Mouse (Mus musculus): ENCODE measurements at regions not wholly inside any gene's neighbourhood (a gene's known extent, or its start where the extent isn't known, plus 50 kb on each side); places are given as distances from the start of the nearest gene placed in this dataset.

DNA sequence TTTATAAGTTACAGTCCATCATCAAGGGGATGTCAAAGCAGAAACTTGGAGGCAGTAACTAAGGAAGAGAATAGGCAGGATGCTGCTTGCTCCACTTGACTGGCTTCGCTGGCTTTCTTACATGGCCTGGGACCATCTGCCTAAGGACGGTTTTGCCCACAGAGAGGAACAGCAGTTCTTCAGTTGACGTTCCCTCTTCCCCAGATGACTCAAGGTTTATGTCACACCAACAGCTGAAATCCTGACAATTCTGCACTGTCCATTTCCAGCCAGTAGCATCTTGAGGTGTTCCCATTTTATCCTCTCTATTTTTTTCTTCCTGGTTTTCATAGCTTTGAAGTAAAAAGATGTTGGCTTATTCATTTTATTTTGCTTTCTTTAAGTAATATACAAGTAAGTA is 391.8 kb downstream of the Tshz3 start:
- H3K27ac ChIP-seq (ENCODE audit: low read depth, low read length): no peak overlapping the region
- no peak for ATAC-seq (replicated peaks; ENCODE audit: insufficient number of reproducible peaks, low FRiP score, low TSS enrichment)
- no peak overlapping the region for H3K4me2 ChIP-seq
- H3K36me3 ChIP-seq (ENCODE audit: control insufficient read depth, insufficient read depth, low read length): no peaks in the 10 kb centered on the region
- no peaks in the 10 kb centered on the region for H3K27me3 ChIP-seq (ENCODE audit: control insufficient read depth, insufficient read depth, low read length)
- H3K4me1 ChIP-seq (ENCODE audit: control insufficient read depth, insufficient read depth, low read length): 0 out of 2 replicates have a peak, but pooled peaks cover 2% of the 10 kb centered on the region
- H3K9me3 ChIP-seq (replicated peaks; ENCODE audit: control insufficient read depth, low read length): no peaks in the 10 kb centered on the region
- H3K9ac ChIP-seq (ENCODE audit: low read depth, low read length): no peak overlapping the region
- no peak overlapping the region for H3K4me3 ChIP-seq (ENCODE audit: low read depth, low read length)
- 73% methylated on average over 3 of the region's 3 CpGs for WGBS (ENCODE audit: insufficient replicate concordance)

DNA sequence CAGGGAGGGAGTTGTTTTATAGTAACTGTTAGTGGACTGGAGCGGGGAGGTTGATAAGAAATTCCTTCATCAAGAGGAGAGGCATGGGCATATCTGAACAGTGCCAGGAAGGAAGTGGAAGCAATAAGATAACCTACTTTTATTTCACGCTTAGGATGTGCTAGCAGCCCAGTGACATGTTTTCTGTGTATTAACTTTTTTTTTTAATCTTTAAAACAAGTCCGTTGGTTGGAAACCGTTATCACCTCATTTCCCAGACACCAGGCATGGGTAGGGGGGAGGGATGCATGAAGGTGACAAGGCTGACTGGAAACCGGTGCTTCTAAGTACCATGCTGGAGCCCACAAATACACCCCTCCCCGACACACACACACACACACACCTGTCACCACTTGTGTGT is 394.7 kb downstream of the Tshz3 start:
- Histone ChIP-seq H3K36me3 (ENCODE audit: control insufficient read depth, insufficient read depth, low read length) (no peaks in the 10 kb centered on the region), H3K4me2 (no peak overlapping the region), H3K27me3 (ENCODE audit: control insufficient read depth, insufficient read depth, low read length) (no peaks in the 10 kb centered on the region), H3K27ac (ENCODE audit: low read depth, low read length) (no peak overlapping the region), H3K4me1 (ENCODE audit: control insufficient read depth, insufficient read depth, low read length) (0 out of 2 replicates have a peak, but pooled peaks cover 2% of the 10 kb centered on the region), H3K9ac (ENCODE audit: low read depth, low read length) (no peak overlapping the region), H3K9me3 (replicated peaks; ENCODE audit: control insufficient read depth, low read length) (no peaks in the 10 kb centered on the region), H3K4me3 (ENCODE audit: low read depth, low read length) (no peak overlapping the region)
- WGBS (ENCODE audit: insufficient replicate concordance): 35% methylated on average over 6 of the region's 6 CpGs
- ATAC-seq (replicated peaks; ENCODE audit: insufficient number of reproducible peaks, low FRiP score, low TSS enrichment): 0 out of 2 replicates have a peak, but pooled peaks have one; percentile 39

DNA sequence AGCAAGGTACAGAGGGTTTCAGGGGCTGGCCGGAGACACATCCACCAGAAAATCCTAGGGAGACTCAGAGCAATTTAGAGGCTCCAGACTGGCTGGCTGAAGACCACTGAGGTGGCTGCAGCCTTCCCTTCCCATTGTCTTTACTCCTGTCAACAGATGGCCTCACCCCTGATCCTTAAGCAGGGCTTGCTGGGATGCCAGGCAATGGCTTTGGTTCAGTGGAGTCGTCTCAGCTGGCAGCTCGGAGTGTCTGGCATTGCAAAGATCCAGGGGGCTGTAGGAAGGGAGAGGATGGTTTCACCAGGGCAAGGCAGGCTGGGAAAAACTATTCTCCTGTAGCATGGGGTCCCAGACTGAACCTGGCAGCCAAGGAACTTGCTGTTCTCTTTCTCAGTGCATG is 395.8 kb downstream of the Tshz3 start:
- 66% methylated on average over 3 of the region's 3 CpGs for WGBS (ENCODE audit: insufficient replicate concordance)
- H3K27me3 ChIP-seq (ENCODE audit: control insufficient read depth, insufficient read depth, low read length): no peaks in the 10 kb centered on the region
- no peak for ATAC-seq (replicated peaks; ENCODE audit: insufficient number of reproducible peaks, low FRiP score, low TSS enrichment)
- H3K9ac ChIP-seq (ENCODE audit: low read depth, low read length): no peak overlapping the region
- H3K27ac ChIP-seq (ENCODE audit: low read depth, low read length): no peak overlapping the region
- no peaks in the 10 kb centered on the region for H3K9me3 ChIP-seq (replicated peaks; ENCODE audit: control insufficient read depth, low read length)
- no peak overlapping the region for H3K4me2 ChIP-seq
- H3K4me3 ChIP-seq (ENCODE audit: low read depth, low read length): no peak overlapping the region
- no peaks in the 10 kb centered on the region for H3K36me3 ChIP-seq (ENCODE audit: control insufficient read depth, insufficient read depth, low read length)
- 0 out of 2 replicates have a peak, but pooled peaks cover 2% of the 10 kb centered on the region for H3K4me1 ChIP-seq (ENCODE audit: control insufficient read depth, insufficient read depth, low read length)

DNA sequence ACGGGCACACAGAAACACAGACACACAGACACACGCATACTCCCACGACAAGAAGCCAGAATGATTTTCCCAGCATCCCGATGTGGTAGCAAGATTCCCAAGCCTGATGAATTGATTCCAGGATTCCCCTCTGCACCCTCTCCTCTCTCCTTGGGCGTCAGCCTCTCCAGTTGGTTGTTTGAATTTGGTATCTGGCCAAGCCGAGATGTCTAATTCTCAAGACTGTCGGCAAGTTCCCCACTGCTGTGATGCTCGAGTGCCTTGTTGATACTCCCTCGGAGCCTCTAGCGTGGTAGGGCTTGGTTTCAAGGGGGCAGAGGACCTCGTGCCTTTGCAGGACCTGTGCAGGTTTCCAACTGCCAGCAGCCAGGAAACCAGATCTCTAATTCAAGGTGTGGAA is 397.9 kb downstream of the Tshz3 start:
- Histone ChIP-seq H3K4me2 (no peak overlapping the region), H3K36me3 (ENCODE audit: control insufficient read depth, insufficient read depth, low read length) (no peaks in the 10 kb centered on the region), H3K4me3 (ENCODE audit: low read depth, low read length) (no peak overlapping the region), H3K9me3 (replicated peaks; ENCODE audit: control insufficient read depth, low read length) (no peaks in the 10 kb centered on the region), H3K9ac (ENCODE audit: low read depth, low read length) (no peak overlapping the region), H3K27me3 (ENCODE audit: control insufficient read depth, insufficient read depth, low read length) (no peaks in the 10 kb centered on the region), H3K27ac (ENCODE audit: low read depth, low read length) (no peak overlapping the region), H3K4me1 (ENCODE audit: control insufficient read depth, insufficient read depth, low read length) (0 out of 2 replicates have a peak, but pooled peaks cover 2% of the 10 kb centered on the region)
- 69% methylated on average over 11 of the region's 11 CpGs for WGBS (ENCODE audit: insufficient replicate concordance)
- no peak for ATAC-seq (replicated peaks; ENCODE audit: insufficient number of reproducible peaks, low FRiP score, low TSS enrichment)

DNA sequence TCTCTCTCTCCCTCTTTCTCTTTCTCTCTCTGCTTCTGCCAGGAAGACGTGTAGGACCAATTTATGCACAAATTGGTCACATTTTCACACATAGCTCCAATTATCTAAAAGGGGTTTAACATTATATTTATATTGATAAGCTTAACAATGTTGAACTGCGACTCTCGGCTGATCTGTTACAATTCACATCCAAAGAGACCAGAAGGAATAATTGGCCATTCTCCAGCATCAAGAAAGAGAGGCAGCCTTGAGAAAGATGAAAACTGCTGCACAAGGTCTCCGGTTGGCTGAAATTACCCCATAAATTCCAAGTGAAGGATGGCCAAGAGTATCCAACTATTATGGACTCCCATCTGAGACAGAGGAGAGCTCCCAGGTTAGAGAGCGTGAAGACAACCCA is 398.4 kb downstream of the Tshz3 start:
- H3K4me2 ChIP-seq: no peak overlapping the region
- H3K36me3 ChIP-seq (ENCODE audit: control insufficient read depth, insufficient read depth, low read length): no peaks in the 10 kb centered on the region
- no peak overlapping the region for H3K27ac ChIP-seq (ENCODE audit: low read depth, low read length)
- no peaks in the 10 kb centered on the region for H3K9me3 ChIP-seq (replicated peaks; ENCODE audit: control insufficient read depth, low read length)
- no peak for ATAC-seq (replicated peaks; ENCODE audit: insufficient number of reproducible peaks, low FRiP score, low TSS enrichment)
- H3K27me3 ChIP-seq (ENCODE audit: control insufficient read depth, insufficient read depth, low read length): no peaks in the 10 kb centered on the region
- no peak overlapping the region for H3K4me3 ChIP-seq (ENCODE audit: low read depth, low read length)
- 79% methylated on average over 5 of the region's 5 CpGs for WGBS (ENCODE audit: insufficient replicate concordance)
- H3K4me1 ChIP-seq (ENCODE audit: control insufficient read depth, insufficient read depth, low read length): 0 out of 2 replicates have a peak, but pooled peaks cover 2% of the 10 kb centered on the region
- no peak overlapping the region for H3K9ac ChIP-seq (ENCODE audit: low read depth, low read length)

DNA sequence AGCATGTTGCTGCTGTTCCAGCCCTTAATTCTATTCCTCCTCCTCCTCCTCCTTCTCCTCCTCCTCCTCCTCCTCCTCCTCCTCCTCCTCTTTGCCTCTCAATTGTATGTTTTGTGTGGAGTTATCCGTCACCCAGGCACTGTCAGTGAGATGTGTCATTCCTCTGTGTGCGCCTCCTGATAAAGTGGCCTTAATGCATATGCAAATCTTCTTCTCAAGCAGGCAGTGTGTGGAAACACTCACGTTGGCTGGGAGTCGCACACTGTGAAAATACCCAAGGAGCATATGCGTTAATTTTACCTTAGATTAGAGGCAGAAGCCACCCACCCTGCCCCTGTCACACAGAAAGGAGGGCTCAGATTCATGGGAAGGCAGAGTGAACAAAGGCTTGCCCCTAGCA is 401.0 kb downstream of the Tshz3 start:
- Histone ChIP-seq H3K4me2 (no peak overlapping the region), H3K9ac (ENCODE audit: low read depth, low read length) (no peak overlapping the region), H3K4me3 (ENCODE audit: low read depth, low read length) (no peak overlapping the region), H3K27me3 (ENCODE audit: control insufficient read depth, insufficient read depth, low read length) (no peaks in the 10 kb centered on the region), H3K36me3 (ENCODE audit: control insufficient read depth, insufficient read depth, low read length) (no peaks in the 10 kb centered on the region), H3K9me3 (replicated peaks; ENCODE audit: control insufficient read depth, low read length) (no peaks in the 10 kb centered on the region), H3K4me1 (ENCODE audit: control insufficient read depth, insufficient read depth, low read length) (no peaks in the 10 kb centered on the region), H3K27ac (ENCODE audit: low read depth, low read length) (no peak overlapping the region)
- no peak for ATAC-seq (replicated peaks; ENCODE audit: insufficient number of reproducible peaks, low FRiP score, low TSS enrichment)
- 24% methylated on average over 5 of the region's 5 CpGs for WGBS (ENCODE audit: insufficient replicate concordance)

DNA sequence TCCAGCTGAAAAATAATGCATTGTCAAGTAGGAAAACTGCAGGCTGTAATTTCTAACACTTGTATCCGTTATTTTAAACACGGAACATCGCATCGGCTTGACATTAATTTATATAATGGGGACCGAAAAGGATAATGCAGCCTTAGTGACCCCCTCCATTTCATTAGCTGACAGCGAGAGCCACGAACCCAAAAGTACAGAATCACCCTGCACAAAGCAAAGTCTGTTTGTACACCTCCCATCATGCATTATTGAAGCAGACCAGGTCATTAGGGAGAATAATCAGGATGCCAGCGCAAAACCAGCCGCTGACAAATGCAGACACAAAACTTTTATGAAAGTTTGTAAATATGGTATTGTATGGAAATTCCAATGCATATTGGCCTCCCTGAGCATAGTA is 406.8 kb downstream of the Tshz3 start:
- Histone ChIP-seq H3K4me3 (ENCODE audit: low read depth, low read length) (no peak overlapping the region), H3K4me2 (no peak overlapping the region), H3K27ac (ENCODE audit: low read depth, low read length) (no peak overlapping the region), H3K4me1 (ENCODE audit: control insufficient read depth, insufficient read depth, low read length) (no peaks in the 10 kb centered on the region), H3K27me3 (ENCODE audit: control insufficient read depth, insufficient read depth, low read length) (no peaks in the 10 kb centered on the region), H3K9me3 (replicated peaks; ENCODE audit: control insufficient read depth, low read length) (no peaks in the 10 kb centered on the region), H3K9ac (ENCODE audit: low read depth, low read length) (no peak overlapping the region), H3K36me3 (ENCODE audit: control insufficient read depth, insufficient read depth, low read length) (no peaks in the 10 kb centered on the region)
- no peak for ATAC-seq (replicated peaks; ENCODE audit: insufficient number of reproducible peaks, low FRiP score, low TSS enrichment)
- 86% methylated on average over 9 of the region's 9 CpGs for WGBS (ENCODE audit: insufficient replicate concordance)

DNA sequence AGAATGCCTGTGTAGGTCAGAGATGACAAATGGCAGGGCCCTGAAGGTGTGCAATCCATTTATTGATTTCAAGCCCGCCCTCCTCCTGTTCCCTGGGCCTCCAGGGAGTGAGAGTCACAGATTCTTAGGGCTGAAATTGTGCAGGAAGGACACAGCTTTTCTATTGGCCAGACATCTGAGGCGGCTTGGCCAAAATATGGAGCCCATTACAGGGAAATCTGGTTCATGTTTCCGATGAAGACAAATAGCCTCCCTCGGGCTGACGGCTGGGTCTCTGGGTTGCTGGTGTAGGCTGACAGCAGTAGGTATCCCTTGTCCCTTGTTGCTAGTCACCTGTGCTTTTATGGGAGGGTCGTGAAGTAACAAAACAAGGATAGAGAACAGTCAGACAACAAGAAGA is 413.2 kb downstream of the Tshz3 start:
- H3K4me2 ChIP-seq: no peak overlapping the region
- WGBS (ENCODE audit: insufficient replicate concordance): 71% methylated on average over 6 of the region's 6 CpGs
- no peaks in the 10 kb centered on the region for H3K36me3 ChIP-seq (ENCODE audit: control insufficient read depth, insufficient read depth, low read length)
- H3K27me3 ChIP-seq (ENCODE audit: control insufficient read depth, insufficient read depth, low read length): no peaks in the 10 kb centered on the region
- no peak overlapping the region for H3K9ac ChIP-seq (ENCODE audit: low read depth, low read length)
- H3K27ac ChIP-seq (ENCODE audit: low read depth, low read length): no peak overlapping the region
- no peak for ATAC-seq (replicated peaks; ENCODE audit: insufficient number of reproducible peaks, low FRiP score, low TSS enrichment)
- no peaks in the 10 kb centered on the region for H3K9me3 ChIP-seq (replicated peaks; ENCODE audit: control insufficient read depth, low read length)
- no peak overlapping the region for H3K4me3 ChIP-seq (ENCODE audit: low read depth, low read length)
- no peaks in the 10 kb centered on the region for H3K4me1 ChIP-seq (ENCODE audit: control insufficient read depth, insufficient read depth, low read length)

DNA sequence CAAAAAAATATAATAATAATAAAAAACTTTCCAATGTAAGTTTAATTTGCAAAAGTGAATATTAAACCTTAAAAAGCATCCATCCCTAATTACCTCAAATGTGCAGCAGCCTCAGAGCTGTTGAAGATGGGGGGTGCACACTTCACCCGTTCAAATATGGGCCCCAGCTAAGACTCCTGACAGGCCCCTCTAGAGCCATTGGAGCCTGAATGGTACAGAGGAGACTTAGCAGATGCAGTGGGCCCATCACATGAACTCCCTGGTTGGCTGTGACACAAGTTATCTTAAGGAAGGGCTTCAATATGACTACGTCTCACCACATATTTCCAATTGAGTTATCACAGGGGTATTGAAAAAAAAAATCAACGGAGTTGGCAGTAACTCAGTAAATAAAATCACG is 422.9 kb downstream of the Tshz3 start:
- ATAC-seq (replicated peaks; ENCODE audit: insufficient number of reproducible peaks, low FRiP score, low TSS enrichment): no peak
- no peak overlapping the region for H3K27ac ChIP-seq (ENCODE audit: low read depth, low read length)
- H3K36me3 ChIP-seq (ENCODE audit: control insufficient read depth, insufficient read depth, low read length): no peaks in the 10 kb centered on the region
- H3K4me1 ChIP-seq (ENCODE audit: control insufficient read depth, insufficient read depth, low read length): no peaks in the 10 kb centered on the region
- no peaks in the 10 kb centered on the region for H3K27me3 ChIP-seq (ENCODE audit: control insufficient read depth, insufficient read depth, low read length)
- H3K9ac ChIP-seq (ENCODE audit: low read depth, low read length): no peak overlapping the region
- no peak overlapping the region for H3K4me3 ChIP-seq (ENCODE audit: low read depth, low read length)
- no peaks in the 10 kb centered on the region for H3K9me3 ChIP-seq (replicated peaks; ENCODE audit: control insufficient read depth, low read length)
- WGBS (ENCODE audit: insufficient replicate concordance): 87% methylated on average over 4 of the region's 4 CpGs
- H3K4me2 ChIP-seq: no peak overlapping the region

All from heart, embryonic 11.5 days (tissue).